Mouse (Mus musculus) spleen, postnatal 4 days (tissue): ENCODE data around the gene Usmg5.
"Not testable (repeated sequence)": the region's sequence is repeated elsewhere in the genome, so short reads cannot be mapped to it uniquely, and the experiment has no call there.

Experiments used
- DNase-seq, 2 experiments: peaks; one replicate each; pipeline ENCODE4 v3.0.0; 2022; ENCODE audit warnings: low spot score in 2 of 2

Usmg5 gene

DNA sequence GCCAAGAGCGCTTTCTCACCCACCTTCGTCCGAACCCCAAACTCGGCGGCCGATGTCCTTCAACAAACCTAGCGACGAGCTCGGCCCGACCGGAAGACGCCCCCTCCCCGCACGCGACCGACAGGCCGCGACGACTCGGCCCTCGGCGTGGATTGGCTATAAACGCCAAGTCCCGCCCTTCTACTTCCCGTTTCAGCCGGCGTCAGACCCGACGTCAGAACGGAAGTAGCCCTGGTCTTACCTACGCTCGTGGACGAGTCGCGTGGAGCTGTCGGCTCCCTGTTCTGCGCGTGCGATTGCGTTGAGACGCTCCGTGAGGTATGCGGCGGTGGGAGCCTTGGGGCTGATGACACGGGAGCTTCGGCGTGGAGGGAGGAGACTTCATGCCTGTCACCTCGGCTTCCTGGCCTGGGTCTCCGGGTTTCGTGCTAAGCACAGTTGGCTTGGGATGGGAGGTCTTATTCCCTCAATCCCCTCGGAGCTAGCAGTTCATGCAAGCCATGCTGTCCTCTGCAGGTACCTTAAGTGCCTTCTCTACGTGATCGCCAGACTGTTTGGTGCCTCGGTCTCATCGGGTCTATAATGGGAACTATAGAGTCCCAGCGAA lies at the start of gene Usmg5, which contains the start of gene Pdcd11:
Usmg5 (minus strand) TSS at position 98 of the 607 bp plus-strand sequence.
Pdcd11 (plus strand) TSS at position 219 of the 607 bp plus-strand sequence.
- peak; percentile 92 to 95 for DNase-seq

DNA sequence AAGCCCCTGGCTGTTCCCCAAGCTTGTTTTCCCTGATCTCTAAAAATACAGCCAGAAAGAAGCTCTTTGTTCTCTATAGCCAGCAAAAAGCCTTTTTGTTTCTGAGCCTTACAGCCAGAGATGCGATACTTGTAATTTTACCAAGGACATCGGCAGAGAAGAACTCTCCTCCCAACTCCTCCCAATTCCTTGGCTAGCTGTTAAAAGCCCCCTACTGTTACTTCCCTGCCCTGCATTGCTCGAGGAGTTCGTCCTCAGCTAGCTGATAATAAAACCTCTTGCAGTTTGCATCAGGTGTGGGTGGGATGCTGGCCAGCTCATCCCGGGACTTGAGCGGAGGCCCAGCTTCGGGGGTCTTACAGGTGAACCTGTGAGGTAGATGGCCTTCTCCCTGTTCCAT lies 49.2 kb upstream of the Usmg5 start:
- DNase-seq, result not testable (repeated sequence)

DNA sequence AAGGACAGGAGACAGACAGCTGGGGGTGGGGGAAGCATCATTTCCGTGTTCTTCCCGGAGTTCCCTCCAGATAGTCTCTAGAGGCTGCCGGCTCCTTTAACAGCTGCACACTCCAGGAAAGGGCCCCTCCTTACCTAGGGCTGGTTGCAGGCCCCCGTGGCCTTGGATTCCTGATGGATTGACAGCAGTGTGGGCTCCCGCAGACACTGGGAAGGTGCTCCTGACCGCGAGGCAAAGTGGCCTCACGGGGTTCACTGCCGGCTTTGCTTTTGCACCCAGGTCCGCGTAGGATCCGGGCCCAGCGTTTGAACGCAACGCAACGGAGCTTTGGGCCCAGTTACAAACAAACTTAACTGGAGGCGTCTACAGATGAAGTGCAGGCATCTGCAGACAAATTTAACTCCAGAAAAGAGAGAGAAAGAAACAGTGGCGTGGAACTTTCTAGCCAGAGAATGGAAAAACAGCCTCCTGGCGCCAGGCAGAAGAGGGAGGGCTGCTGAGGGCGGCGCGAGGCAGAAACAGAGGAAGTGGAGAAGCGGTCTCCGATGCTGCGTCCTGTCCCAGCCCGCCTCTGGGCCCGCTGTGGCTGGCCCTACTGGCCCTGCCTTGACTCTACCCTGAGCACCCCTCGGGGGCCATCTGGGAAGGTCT lies 47.4 kb upstream of the Usmg5 start, which contains the start of gene Calhm2:
Calhm2 (minus strand) TSS at position 524 of the 651 bp plus-strand sequence.
- peak; percentile 36 to 75 for DNase-seq

DNA sequence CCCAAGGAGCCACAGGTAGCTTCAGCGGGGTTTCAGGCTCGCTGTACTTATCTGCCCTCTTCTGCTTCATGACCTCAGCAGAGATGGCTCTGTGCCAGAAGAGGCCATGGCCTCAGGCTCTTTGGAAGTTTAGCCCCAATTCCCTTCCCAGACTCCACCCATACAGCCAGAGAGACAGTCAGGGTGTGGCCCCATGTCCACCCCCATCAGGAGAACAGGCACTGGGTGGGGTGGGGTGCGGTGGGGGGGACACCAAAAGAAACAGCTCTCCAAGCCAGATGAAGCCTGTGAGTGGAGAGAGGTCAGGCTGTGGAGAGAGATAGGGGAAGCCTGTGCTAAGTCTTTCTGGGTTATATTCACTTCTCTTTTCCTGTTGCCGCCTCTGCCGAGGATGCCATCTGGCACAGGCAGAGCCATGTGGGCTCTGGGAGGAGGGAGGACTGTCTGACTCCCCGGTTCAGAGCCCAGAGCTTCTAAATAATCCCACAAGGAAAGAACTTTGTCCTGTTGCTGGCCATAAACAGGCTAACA lies 46.7 kb upstream of the Usmg5 start:
- DNase-seq, result no peak

DNA sequence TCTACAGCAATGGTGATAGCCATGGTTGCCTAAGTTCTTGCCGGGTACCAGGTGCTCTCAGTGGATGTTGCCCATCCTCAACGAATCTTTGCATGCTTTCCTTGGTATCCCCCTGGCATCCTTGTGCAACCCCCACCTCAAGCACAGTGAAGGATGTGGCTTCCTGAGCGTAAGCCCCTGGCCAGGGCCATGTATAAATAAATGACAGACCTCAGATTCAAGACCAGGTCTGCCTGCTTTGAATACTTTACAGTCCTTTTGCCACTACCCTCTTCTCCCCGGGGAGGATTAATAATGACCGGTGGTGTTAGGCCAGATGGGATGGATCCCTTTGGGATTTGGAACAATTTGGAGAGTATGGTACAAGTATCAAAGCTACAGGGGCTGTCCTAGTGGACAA lies 45.7 kb upstream of the Usmg5 start:
- DNase-seq, result no peak

DNA sequence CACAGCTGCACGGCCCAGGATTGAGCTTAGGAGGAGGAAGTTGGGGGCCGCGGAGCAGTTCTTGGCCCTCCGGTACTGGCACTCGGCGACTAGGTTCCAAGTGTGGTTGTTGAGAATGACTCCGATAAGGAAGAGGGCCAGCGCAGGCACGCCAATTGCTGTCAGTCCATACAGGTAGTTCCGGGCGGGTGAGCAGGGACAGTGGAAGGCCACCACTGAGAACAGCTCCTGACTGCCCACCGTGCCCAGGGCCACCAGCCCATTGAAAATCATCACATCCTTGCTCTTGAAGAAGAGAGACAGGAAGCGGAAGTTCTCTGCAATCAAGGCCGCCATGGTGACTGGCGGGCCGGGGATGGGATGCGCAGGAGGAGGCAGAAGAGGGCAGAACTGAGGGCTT lies 45.1 kb upstream of the Usmg5 start:
- no peak for DNase-seq

DNA sequence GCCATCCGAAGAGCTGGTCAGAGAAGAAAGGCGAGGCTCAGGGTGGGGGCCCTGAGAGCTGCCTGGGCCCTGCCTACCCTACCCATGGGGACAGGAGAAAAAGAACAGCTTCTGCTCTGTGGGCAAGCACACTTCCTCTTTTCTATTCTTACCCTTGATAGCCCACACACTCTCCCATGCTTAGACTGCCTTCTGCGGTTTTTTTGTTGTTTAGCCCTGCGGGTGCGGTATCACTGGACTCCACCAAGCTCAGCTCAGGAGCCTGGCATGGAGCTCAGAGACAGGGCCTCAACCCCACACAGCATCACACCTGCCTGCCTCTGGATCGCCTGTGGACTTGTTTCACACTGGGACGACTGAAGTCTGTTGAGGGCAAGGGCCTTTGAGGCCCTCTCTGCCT lies 42.7 kb upstream of the Usmg5 start:
- peak; percentile 47 to 70 for DNase-seq

DNA sequence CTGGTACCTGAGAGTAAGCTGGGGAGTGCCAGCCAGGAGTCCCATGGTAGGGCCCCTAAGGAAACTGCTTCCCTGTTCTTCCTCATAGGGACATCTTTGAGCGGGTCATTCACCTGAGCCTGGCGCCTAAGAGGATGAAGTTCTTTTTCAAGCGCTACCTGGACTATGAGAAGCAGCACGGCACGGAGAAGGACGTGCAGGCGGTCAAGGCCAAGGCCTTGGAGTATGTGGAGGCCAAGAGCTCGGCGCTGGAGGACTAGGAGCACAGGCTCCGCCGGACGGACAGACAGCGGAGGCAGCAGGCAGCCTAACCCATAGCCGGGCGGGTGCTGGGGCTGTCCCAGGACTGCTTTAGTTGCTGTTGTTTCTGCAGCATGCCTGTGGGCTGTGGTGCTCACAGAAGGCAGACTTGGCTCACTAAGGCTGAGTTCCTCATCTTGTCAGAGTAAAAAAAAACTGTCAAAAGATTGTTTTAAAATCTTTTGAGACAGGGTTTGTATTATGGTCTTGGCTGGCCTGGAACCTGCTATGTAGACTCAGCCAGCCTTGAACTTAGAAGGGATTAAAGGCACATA lies 40.2 kb upstream of the Usmg5 start:
- DNase-seq, result no peak

DNA sequence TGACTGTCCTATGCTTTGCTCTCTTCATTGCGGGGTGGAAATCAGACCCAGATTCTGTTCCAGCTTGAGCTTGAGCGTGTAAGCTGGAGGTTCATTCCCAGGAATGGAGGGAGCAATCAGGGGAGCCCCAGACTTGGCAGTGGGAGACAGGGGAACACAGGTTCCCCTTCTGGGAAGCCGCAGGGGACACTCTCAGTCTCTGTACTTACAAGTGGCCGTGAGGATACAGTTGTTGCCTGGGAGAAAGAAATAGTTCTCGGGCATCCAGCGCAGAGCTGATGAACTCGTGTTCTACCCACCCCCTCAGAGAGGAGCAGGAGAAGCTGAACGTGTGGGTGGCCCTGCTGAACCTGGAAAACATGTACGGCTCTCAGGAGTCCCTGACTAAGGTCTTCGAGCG lies 38.4 kb upstream of the Usmg5 start:
- DNase-seq, result peak in 1 of 2 experiments; percentile 53

DNA sequence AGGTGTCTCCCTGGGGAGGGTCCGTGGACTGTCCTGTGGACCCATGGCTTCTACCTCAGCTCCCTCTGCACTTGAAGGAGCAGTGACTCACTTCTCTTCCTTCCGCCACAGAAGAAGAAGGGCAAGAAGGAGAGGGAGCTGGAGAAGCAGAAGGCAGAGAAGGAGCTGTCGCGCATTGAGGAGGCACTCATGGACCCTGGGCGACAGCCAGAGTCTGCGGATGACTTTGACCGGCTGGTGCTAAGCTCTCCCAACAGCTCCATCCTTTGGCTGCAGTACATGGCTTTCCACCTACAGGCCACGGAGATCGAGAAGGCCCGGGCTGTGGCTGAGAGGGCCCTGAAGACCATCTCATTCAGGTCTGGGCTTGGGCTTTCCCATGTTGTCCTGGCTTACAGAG lies 37.7 kb upstream of the Usmg5 start:
- peak in 1 of 2 experiments; percentile 59 for DNase-seq

DNA sequence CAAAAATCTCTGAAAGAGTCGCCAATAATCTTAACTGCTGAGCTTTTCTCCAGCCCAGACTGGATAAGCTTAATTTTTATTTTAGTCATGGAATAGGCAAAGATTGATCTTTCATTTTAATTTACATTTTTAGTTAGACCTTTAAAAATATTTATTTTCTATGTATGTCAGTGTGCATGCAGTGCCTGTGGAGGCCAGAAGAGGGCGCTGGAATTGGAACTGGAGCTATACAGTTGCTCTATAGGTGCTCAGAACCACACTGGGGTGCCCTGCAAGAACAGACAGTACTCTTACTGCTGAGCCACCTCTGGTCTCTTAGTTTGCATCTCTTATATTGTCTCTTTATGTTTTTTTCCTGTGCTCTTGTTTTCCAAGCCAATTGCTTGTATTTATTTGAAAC lies 32.4 kb upstream of the Usmg5 start:
- DNase-seq, result peak; percentile 50 to 79

DNA sequence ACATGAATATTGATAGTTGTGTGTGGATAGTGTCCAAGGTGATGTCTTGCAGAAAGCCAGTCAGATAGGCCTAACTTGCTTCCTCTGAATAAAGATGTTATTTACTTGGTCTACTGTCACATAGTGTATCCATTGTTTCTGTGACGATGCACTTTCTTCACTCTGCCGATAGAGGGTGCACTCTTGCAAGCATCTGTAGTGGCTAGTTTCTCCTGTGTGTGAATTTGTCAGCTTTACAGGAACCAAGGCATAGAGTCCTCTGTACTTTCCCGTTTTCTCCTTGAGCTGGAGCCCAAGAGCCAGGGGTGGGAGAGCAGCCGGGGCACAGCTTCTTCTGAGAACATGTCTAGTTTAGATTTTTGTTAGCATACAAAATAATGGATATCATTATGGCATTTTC lies 30.6 kb upstream of the Usmg5 start:
- DNase-seq, result peak in 1 of 2 experiments; percentile 59

DNA sequence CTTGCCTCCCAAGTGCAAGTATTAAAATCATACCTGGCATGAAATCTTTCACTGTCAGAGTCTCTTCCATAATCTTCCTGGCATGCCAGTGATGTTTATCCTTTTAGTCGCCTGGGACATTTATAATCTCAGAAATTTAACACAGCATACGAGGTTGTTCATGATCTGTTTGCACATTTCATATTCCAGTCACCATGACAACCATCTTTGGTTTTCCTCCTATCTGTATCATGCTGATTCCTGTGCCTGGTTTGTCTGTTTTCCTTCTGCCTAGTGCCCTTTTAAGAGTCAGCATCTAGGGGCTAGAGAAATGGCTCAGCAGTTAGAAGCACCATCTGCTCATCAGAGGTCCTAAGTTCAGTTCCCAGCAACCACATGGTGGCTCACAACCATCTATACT lies 28.2 kb upstream of the Usmg5 start:
- DNase-seq, result no peak

DNA sequence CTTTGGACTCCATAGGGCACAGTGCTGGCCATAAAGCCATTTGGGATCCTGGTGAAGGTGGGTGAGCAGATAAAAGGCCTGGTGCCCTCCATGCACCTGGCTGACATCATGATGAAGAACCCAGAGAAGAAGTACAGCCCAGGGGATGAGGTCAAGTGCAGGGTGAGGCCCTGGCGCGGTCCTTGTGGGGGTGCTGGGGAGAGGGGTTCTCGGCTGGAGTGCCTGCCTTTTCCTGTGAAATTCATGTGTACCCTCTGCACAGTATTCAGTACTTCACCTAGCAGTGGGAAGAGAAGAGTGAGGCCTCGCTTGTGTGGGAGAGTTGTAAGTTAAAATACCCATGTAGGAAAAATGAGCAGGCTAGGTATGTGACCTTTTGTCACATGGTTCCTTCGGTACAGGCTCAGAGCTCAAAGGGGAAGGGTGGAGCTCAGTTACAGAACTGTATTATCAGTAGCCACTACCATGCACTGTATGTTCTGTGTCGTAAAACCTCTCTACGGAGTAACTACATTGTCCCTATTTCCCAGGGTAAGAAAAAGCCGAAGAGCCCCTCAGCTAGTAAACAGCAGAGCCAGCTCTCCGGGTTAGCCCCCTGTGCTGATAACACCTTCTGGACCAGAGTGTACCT lies 14.3 kb upstream of the Usmg5 start:
- DNase-seq, result no peak

DNA sequence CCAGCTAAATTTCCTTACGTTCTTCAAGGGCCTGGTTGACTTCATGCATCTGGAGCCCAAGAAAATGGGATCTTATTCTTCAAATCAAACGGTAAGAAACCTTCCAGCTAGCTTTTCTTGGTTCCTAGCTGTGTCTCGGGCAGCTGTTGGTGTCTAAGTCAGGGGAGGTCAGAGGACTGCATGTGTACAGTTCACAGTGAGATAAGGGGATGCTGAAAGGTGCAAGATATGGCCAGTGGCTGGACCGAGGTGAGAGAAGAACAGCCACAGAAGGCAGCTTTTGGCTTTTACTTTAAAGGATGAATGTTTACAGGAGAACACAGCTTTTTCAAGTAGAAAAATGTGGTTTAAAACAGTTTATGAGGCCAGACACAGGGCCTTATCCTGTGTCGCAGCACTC lies 10.6 kb upstream of the Usmg5 start:
- no peak for DNase-seq

DNA sequence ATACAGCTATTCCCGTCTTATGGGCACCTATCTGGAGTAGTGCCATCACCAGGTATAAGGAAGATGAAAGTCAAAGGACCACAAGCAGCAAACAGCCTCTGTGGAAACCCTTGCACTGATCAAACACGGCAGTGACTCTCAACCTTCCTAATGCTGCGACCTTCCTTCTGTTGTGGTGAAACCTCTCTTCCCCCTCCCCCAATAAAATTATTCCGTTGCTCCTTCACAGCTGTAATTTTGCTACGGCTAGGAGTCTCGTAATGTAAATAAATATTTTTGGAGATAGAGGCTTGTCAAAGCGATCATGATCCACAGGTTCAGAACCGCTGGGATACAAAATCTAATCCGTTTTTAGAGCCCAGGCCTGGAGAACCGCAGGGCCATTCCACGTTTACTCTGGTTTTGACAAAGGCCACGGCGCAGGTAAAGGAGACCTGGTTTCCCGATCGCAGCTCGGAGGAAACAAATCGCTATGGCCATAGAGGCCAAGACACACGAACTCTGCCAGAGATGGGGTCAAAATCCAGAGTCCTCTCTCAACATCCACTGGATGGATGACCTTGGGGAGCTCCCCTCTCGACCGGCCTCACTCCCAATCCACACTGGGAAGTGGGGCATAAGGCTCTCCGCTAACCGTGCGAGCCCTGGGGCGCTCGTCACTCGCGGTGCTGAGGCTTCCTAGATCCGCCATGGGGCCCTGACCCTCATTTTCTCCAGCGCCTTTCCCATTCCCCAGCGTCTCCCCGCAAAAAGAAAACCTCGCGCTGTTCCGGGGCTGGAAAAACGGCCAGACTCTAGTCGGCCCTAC lies 525 bp downstream of the Usmg5 start:
- peak in 1 of 2 experiments; percentile 15 for DNase-seq

DNA sequence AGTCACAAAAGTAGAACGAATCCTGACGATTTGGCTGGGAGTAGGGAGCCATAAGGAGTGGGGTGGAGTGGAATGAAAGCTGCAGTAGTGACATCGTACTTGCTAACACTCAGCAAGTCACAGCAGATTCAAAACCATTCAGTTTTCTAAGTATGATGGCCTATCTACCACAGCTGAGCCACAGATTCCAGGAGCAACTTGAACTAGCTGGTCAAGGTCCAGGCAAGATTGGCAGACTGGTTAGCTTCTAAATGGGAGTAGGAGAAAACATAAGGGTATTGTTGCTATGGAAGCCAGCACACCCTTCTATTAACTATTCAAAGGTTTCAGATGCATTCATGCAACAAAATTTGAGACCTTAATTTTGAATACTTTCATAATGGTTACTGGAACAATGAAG lies 2.2 kb downstream of the Usmg5 start:
- no peak for DNase-seq

DNA sequence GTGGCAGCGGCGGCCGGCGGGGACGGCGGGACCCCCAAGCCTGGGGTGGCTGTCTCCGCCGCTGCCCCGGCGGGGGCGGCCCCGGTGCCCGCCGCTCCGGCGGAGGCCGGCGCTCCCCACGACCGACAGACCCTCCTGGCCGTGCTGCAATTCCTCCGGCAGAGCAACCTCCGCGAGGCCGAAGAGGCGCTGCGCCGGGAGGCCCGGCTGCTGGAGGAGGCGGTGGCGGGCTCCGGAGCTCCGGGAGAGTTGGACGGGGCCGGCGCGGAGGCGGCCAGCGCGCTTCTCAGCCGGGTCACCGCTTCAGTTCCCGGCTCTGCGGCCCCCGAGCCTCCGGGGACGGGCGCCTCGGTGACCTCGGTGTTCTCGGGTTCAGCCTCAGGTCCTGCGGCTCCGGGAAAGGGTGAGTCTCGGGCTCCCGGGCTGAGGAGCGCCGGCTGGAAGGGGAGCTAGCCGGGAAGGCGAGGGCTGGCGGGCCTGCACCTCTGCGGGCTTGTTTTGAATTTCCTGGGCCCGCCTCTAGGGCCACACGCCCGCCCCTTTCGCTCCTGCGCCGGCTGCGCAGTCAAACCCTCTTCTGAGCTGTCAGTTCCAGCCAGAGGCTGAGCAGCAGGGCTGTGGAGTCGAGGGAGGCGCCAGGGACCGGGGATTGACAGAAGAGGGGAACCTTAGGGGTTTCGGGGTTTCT lies 22.4 kb downstream of the Usmg5 start:
- peak; percentile 86 to 93 for DNase-seq

DNA sequence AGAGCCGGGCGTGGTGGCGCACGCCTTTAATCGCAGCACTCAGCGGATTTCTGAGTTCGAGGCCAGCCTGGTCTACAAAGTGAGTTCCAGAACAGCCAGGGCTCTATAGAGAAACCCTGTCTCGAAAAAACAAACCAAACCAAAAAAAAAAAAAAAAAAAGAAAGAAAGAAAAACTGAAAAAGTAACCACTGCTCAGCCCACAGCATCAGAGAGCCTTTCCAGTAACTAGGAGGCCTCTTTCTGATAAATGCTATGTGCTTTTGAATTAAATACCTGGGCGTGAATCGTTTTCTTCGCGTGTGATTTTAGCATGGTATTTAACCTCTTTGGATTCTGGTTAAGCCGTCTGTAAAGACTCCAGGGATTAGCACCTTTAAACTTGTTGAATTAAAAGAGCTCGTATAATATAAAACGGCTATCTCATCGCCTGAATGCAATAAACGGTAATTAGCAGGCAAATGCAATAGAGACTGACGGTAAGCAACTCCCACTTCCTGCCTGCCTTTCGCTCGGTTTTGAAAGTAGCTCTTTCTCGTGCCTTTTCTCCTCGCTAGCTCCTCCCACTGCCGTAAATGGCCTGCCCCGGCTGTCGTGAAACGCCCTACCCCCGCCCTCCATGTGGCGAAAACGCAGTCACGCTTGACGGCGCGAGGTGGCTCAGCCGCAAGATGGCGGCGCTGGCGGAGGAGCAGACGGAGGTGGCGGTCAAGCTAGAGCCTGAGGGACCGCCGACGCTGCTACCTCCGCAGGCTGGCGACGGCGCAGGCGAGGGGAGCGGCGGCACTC lies 23.2 kb downstream of the Usmg5 start, which contains the start of gene Taf5:
Taf5 (plus strand) TSS at position 651 of the 787 bp plus-strand sequence.
- DNase-seq, result peak; percentile 98

DNA sequence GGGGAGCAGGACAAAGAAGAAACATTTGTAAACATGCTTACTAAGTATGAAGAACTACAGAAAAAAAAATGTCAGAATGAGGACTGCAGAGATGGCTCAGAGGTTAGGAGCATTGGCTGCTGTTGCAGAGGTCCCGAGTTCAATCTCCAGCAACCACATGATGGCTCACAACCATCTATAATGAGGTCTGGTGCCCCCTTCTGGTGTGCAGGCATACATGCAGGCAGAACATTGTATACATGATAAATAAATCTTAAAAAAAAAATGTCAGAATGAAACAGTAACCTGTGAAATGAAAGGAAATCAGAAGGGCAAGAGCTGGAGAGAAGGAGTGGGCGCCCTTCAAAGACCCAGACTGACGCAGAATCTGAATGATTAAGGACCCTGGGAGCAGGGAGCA lies 24.6 kb downstream of the Usmg5 start:
- DNase-seq, result no peak
